Mouse (Mus musculus) cerebellum, adult 18-20 months (tissue): Measurements from ENCODE around the gene Prex1.

Source experiments
- DNase-seq, 2 experiments: peaks; one replicate each; pipeline ENCODE4 v3.0.0; 2021

Prex1 gene

DNA sequence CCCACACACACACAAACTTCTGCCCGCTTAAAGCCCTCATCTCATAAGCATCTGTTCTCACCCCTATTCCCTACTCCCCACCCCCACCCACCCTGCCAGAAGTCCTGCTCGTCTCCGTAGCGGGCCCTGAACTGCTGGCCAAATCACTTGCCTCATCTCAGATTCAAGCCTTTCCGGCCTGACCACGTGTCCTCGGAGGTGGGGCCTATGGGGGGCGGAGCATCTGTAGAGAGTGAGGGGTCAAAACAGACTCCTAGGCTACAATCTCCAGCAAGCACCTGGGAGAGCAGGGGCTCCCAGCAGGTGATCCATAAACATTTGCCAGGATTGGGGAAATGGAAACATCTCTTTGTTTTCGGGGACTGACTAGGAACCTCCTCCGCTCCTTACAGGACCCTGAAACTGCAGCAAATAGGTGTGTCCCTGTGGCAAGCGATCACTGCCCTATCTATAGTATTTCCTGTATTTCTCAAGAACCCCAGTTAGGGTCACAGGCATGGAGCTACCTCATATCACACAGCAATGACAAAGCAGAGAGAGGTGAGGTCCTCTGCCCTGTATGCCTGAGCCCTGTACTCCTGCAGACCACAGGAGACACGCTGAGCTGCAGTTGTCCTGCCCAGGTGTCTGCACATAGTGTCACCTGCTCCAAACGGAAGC is 29.6 kb downstream of the Prex1 start:
- no peak for DNase-seq

DNA sequence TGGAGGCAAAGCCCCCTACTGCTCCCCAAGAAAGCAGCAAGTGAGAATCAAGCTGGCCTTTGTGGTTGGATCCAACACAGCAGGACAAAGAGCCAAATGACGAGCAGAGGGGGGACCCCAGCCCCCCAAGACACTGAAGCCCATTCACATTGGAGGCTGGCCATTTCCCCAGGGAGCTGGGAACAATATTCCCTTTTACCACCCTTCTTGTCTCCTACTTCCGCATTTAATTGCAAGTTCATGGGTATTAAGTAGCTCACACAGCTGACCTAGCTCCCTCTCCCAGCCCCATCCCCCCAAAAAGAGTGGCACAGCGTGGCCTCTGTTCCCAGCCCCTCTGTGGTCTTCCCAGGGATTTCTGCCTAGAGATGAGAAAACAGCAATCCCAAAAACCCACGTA is 30.8 kb downstream of the Prex1 start:
- no peak for DNase-seq

DNA sequence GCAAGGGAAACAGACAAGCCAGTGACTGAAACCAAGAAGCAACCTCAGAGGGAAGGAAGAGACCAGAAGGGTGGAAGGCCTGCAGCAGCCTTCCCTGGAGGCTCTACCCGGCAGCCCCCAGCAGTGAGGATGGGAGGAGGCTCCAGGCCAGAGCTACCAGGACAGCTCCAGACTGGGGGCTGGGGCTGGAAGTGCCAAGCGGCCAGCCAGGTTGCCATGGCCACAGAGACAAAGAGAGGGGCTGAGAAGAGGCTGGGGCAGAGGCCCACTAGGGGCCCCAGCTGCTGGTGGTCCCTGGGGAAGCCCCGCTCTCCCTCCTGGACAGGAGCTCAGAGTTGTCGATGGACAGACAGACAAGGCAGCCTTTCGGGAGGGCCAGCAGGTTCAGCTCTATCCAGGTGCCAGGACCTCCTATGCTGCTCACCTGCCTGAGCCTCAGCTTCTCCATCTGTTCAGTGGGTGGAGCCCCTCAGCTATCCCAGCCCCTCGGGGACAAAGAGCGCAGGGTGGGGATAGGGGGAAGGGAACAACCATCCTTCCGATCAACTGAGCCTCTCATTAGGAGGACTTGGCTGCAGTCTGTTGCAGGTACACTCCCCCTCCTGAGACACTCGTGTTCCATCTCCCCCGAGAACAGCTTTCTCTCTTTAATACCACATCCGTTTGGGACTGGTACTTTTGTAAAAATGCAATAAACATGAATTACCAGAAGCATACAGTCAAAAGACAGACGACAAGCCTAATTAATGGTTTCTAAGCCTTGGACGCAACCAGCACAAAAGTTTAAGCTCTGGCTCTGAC is 34.5 kb downstream of the Prex1 start:
- DNase-seq = peak; percentile 19 to 22

DNA sequence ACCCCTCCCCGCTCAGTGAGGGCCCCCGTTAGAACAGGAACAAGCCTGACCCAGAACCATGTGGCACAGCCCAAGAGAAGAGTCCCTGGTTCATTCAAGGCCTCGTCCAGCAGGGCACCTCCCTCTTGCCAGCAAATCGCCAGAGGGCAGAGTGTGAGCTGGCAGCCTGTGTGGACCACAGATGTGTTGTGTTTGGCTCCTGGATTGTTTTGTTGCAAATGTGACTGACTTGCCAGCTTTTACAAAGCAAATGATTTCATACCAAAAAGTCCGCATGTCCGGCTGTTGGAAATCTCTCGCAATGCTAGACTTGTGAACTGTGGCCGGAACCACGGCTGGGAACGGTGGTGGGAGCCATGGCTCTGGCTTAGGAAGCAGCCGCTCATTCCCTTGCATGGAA is 36.7 kb downstream of the Prex1 start:
- DNase-seq = no peak

DNA sequence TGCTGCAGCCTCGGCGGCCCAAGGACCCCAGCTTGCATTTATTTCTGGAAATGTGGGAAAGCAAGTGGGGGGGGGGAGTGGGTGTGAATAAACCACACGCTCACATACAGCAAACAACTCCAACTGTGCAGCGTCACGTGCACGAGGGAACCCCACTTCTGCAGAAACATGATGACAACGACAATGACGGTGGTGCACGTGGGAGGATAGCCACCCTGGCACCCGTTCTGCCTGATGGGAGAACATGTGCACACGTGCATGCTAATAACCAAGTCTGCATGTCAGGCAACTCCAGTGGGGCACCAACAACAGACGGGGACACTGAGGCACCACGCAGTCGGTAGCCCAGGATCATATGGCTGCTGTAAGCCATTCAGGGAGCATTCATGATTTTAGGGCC is 37.1 kb downstream of the Prex1 start:
- DNase-seq = no peak

DNA sequence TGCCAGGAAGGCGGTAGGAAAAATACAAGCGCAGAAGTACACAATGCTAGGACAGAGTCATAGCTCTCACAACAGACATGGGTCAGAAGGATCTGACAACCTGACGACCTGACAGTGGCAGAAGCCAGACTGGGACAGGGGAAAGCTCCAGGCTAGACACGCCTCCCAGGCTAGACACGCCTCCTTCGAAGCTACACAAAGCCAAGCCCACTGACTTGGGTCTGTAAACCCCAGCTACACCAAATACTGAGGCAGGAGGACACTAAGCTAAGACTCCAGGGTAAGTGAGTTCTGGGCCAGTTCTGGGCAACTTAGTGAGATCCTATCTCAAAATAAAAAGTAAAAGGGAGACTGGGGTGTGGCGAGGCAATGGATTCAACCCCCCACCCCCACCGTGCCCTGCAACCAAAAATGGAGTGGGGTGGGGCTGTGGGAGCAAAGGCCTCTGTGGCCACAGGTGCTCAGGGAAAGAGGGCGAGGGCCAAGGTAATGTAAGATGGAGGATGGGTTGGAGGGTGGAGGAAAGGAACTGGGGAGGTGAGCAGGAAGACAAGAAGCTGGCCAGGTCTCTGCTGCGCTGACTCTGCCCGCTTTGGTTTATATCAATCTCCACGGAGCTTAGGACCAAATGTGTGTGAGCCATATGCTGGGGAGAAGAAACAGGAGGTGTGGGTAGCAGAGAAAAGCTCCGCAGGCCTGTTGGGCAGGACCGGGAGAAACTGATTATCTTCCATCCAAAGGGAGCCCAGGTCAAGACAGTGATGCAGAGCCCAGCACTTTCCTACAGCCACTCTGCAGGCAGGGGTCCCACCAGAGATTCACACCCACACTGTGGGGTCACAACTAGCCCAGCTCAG is 37.8 kb downstream of the Prex1 start:
- no peak for DNase-seq

DNA sequence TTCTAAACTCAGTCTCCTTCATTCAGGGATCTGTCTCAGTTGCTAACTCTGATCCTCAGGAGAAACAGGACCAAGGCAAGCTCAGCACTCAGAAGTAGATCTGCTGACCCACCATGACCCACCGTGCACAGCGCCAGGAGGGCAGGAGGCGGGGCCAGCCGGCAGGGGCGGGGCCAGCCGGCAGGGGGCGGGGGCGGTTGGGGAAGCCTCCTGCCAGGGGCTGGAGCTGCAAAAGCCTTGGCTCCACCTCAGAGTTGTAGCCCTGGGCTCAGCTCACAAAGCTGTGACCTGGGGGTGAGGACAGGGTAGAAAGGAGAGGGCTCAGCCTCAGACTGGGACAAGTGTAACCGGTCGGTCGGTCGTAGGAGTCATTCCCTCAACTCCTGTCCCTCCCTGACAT is 38.9 kb downstream of the Prex1 start:
- DNase-seq = no peak

DNA sequence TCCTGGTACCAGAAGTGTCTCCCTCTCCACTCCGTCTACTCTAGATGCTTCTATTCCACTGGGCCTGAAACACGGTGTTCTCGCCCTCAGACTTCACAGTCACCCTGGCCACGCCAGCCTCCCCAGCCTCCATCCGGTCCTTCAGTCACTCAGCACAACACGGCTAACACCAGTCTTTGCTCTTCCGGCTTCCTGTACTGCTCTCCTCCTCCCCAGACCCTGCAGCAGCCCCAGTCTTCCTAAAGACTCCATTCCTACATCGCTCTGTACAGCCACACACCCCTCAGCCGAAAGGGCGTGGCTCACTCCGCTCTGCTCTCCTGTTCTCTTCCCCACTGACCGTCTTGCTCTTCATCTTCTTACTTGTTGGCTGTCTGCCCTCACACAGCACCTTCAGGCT is 39.7 kb downstream of the Prex1 start:
- DNase-seq = no peak

DNA sequence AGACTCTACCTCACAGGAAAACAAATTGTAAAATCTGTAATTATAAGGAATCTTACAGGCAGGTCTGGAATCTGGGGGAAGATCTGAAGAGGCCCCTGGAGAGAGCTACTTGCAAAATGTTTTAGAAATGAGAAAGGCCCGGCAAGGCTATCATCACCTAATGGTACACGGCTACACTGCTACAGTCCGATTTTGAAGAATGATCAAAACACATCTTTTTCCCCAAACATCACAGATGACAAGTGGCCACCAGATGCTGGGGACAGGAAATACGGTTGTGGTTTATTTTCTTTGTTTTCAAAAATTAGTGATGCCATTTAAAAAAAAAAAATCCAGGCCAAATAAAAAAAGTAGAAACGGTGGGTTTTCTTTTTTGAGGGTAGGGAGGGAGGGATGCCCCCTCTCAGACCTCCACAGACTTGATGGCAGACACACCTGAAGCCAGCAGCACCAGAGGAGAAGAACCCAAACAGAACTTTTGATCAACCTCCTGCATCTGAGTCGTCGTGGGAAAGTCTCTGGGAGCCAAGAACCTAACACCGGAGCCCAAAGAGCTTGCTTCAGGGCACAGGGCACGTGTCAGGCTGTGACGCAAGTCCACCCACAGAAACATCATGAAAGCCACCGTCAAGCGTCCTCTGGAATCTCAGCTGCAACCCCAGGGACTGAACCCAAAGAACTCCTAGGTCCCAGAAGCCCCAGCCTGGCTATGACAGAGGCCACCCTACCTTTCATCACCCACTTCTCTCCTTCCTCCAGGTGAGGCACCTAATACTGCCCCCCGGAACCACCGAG is 41.3 kb downstream of the Prex1 start:
- DNase-seq = no peak

DNA sequence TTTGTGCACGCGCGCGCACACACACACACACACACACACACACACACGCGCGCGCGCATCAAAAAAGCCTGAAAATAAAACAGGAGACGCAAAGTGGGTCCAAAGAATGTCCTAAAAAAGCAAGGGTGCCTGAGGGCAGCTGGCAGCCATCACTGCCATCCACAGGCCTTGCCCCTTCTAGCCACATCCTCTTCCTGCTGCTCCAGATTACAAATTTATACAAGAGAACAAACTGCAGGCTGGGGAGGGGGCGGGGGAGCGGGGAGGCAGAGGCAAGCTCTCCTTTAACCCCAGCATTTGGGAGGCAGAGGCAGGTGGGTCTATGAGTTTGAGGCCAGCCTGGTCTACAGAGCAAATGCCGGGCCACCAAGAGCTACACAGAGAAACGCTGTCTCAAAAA is 42.0 kb downstream of the Prex1 start:
- DNase-seq = no peak

DNA sequence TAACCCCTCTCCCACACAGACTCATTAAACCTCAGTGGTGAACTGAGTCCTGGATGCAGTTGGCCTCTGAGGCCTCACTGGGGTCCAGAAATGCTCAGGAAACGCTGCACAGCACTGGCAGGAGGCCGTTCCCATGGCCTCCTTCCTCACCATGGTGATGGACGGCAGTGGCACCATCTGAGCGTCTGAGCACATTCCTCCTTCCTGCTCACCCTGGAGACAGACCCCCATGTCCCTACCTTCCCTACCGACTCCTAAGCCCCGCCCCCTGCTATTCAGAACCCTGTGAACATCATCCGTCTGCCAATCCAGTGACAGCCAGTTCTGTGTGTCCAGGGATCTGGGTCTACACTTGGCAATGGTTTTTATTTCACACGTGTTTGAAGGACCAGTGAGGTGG is 42.6 kb downstream of the Prex1 start:
- no peak for DNase-seq

DNA sequence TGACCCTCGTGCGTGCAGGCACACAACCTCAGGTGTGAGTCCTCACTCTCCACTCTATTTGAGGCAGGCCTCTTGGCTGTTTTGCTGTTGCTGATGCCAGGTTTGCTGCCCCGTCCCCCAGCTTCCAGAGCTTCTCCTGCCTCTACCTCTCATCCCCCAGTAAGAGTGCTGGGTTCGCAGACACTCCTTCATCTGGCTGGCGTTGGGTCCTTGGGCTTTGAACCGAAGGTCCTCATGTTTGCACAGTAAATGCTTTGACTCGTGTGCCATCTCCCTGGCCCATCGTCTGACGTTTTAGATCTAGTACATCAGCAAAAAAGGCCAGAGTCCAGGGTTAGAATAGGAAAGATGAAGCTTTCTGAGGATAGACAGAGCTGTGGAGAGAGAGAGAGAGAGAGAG is 43.7 kb downstream of the Prex1 start:
- no peak for DNase-seq

DNA sequence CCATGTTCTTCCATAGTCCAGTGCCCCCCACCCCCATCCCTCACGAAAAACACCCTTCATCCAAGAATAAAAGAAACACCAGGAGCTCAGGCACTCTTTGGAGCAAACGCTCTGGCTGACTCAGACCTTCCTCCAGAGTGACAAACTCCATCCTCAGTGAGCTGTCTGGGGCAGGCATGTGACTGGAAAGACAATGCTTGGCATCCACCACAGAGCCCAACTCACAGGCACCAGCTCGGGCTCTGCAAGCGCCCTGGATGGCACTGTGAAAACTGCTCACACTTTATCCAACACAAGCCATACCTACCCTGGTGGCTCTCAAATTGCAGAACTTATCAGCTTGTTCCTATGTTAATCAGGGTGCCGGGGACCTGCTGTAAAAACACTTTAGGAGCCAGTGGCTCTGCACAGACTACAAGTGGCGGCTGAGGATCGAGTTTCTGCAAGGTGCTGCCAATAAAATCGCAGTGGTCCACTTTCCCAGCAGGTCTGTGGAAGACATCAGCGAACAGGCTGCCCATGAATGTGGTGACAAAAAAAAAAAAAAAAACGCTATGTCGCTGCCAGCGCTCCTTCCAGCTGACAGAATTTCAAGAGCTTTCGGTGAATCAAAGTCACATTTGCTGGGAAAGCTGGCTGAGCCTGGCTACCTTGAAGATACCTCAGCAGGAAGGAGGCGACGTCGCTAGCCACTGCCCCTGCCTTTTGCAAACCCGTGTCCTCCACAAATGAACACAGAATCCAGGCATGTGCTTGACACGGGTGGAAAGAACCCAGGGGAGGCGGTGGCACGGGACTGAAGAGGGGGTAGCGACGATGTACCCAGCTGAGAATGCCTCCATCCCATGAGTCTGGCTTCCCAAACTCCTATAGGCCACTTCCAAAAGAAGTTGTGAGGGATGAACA is 45.6 kb downstream of the Prex1 start:
- no peak for DNase-seq

DNA sequence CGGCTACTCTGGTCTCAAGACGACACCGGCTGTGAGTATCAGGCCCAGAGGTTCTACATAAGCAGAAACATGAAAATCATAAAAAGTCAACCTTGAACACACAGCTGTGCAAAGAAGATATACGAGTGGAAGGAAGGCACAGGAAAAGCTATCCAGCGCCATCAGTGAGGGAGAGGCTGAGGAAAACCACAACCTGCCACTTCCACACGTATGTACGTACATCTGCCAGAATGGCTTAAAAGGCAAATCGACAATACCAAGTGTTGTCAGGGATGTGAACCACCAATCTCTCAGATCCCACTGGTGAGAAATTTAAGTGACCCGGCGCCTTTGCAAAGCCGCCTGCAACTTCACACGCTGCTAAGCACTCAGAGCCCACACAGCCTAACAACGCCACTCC is 47.5 kb downstream of the Prex1 start:
- DNase-seq = no peak

DNA sequence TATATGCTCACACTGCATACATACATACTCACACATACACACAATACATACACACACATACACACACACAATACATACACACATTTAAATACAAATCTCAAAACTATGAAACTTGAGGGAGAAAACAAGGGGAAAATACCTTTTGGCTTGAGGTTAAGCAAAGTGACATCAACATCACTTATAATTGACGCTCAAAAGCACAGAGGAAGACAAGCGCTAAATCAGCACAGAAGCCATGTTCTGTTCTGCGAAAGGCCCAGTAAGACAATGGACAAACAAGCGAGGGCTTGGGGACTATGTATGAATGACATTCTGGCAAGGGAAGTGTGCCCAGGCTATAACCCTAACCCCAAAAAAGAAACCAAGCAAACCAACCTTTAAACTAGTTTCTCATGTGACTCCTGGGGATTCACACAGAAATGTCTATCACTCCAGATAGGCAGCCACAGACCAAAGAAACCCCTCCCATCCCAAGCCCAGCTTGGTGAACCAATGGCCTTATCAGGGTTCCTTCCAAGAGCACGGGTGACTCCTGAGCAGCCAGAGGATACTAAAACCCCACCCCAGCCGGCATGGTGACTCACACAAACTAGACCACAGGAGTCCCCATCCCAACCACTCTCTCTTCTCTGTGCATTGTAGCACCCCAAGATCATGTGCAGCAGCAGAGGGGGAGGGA is 48.2 kb downstream of the Prex1 start:
- DNase-seq = no peak

DNA sequence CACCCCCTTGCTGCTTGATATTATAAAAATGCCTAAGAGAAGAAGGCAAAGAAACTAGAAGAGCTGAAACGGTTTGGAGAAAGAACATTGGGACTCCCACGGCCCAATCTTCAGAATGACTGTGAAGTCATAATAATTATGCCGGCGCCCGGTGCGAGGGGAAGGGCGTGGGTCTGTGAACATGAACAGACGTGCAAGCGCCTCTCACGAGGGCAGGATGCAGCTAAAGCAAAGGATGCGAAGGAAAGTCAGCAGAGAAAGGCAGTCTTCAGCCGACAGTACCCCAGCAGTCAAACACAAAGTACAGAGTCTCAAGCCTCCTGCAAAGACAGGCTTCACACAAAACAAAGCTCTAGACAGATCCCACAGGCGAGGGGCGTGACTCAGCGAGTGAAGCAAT is 49.1 kb downstream of the Prex1 start:
- DNase-seq = no peak

DNA sequence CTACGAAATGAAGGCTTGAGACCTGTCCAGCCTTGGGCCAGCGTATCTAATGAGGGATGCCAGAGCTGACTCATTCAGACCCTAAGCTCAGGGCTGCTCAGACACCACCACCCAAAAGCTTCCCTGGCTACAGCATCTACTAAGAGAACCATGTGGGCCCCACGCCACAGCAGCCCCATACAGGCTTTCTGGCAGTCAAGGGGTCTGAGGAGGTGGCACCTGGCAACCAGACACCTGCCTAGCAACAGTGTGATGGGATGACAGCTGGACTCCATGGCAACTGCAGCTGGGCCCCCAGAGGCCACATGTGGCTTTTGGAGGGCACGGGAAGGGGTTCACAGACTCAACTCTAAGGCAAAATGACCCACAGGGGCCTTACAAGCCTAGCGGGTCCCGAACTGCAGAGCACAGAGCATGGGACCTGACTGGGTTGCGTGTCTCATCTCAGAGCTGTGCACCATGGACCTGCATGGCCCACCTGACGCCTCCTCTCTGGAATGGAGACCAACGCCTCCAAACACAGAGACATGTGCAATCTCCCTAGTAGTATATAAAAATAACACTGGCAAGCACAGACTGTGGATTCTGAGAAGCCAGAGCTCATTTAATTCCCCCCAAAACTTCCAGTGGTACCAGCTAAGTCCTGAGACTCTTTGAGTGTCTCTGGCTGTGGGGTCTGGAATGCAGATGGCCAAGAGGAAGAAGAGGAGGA is 50.2 kb downstream of the Prex1 start:
- DNase-seq = no peak

DNA sequence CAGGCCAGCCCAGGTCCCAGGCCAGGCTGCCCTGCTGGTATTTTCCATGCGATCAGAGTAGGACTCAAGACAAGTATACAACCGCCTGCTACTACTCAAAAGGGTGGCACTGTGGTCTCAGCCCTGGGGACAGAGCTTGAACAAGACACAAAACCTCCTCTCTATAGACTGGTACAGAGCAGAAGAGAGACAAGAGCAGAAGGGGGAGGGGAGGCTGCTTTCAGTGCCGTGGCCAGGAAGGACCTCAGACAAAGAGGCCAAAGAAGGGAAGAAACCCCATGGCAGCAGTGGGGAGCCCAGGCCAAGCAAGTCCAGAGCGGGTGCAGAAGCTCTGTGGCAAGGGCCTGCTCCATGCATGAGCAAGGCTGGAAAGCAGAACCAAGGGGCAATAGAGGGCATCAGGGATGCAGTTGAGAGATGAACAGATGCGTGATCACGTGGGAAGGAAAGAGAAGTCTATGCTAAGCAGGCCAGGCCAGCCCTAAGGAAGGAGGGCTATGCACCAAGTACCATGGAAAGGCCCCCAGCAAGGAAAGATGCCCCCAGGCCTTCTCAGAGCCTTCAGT is 51.0 kb downstream of the Prex1 start:
- no peak for DNase-seq

DNA sequence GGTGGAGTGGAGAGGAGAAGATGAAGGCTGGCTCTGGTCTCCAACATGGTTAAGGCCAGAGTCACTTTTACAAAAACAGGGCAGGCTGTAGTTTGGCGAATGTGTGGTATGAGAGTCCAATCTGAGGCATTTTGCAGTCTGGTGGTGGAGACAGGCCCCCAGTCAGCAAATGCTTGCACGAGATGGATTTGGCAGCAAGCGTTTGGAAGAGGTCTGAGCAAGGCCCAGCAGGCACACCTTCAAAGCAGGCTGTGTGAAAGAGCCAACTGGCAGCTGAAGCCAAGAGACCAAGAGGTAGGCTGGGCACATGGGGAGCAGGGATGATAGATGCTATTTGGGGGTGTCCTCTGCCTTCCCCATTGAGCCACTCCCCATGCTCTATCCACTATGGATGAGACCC is 51.7 kb downstream of the Prex1 start:
- DNase-seq = peak; percentile 30 to 62

DNA sequence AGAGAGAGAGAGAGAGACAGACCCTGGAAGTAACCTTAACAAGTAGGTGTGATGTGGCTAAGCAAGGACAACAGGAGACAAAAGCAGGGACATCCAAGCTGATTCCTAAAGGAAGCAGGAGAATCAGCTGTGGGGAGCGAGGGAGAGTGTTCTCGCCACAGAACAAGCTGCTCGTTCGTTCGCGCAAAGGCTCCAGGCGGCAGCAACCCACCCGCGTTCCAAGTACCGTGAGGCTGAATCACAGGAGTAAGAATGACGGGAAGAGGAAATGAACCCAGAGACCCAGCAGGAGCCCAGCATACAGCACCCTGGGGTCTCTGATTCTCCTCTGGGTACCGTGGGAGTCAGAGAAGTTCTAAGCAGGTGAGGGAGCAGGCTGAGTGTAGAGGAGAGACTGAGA is 52.1 kb downstream of the Prex1 start:
- DNase-seq = no peak
